Mouse (Mus musculus): Measurements from ENCODE around the gene Rin3.

The Rin3 gene

GRCm38 (mm10) chr12:102303867-102304266 is 21.0 kb downstream of the Rin3 start:
- DNase-seq: no peak

GRCm38 (mm10) chr12:102305069-102305836 is 22.4 kb downstream of the Rin3 start:
- peak; percentile 65 for DNase-seq

DNA sequence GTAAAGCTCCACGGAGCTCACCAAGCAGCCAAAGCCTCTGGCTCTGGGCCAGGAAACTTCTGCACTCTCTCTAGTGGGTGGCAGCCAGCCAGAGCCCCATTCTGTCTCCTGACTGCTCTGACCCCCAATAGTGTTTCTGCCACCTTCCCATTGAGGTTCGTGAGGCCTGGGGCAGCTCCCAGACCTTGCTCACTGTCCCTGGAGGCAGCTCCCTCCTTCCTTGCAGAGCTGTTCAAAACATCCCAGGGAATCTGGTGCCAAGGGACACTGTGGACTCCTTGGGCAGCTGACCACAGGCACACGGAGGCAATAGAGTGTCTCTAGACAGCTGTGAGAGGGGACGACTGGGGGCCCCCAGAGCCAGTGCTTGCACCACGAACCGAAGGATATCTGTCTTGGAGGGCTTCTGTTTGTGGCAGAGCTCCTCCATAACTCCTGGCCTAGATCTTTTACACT is 25.2 kb downstream of the Rin3 start:
- DNase-seq: no peak

DNA sequence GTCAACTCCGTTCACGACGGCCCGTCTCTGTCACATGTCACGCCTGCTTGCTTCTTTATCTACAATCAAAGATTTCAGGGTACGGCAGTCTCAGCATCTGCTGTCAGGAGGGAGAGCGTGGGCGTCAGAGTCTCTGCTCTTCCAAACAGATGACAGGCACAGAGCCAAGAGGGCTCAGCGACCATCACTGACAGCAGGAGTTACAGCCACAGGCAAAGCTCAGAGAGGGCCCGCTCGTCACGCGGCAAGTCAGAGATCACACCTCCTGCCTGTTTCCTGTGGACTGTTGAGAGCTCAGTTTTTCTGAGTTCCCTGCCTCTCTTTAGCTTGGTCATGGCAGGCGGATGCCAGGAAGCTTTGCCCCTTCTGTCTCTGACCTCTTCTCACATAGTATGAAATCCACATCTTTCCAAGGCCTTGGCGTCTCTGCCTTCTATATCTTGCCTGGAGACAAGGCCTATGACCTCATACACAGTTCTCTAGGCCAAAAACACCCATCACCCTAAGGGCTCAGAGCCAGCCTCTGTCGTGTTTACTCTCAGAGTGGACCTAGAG is 25.7 kb downstream of the Rin3 start:
- no peak for DNase-seq

- no peak for DNase-seq
Observed at GRCm38 (mm10) chr12:102309099-102309799, 26.4 kb downstream of the Rin3 start.

- DNase-seq: no peak
Observed at GRCm38 (mm10) chr12:102309800-102310195, 26.9 kb downstream of the Rin3 start.

DNA sequence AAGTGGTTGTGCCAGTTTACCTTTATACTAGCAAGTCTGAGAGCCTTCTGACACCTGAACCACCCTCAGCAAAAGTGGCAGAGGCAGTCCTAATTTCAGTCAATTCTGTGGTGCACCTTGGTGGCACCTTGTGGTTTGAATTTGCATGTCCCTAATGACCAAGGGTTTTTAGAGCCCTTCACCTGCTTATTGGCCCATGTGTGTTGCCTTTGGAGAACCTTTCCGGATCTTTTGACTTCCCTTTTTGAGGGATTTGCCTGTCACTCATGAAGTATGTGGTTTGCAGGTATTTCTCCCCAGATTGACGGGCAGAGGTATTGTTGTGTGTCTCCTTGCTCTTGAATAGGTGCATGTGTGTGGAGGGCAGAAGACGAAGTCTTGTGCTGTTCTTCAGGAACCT is 27.4 kb downstream of the Rin3 start:
- DNase-seq: no peak

DNA sequence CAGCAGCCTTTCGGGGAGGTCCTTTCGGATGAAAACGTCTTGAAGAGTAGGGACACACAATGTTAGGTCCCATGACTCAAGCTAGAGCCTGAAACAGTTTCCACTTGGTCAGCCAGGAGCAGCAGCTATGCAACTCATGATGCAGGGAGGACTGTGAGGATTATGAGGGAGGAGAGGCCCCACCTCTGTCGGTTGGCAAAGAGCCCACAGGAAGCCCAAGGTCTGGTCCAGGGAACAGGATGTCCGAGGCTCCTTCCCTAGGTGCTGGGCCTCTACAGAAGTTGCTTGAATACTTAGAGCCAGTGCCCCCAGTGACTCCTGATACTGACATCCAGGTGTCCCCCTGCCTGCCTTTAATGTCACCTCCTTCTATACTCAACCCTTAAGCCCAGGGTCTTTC is 28.6 kb downstream of the Rin3 start:
- DNase-seq: no peak

- DNase-seq: no peak
Observed at GRCm38 (mm10) chr12:102319150-102319549, 36.3 kb downstream of the Rin3 start.

DNA sequence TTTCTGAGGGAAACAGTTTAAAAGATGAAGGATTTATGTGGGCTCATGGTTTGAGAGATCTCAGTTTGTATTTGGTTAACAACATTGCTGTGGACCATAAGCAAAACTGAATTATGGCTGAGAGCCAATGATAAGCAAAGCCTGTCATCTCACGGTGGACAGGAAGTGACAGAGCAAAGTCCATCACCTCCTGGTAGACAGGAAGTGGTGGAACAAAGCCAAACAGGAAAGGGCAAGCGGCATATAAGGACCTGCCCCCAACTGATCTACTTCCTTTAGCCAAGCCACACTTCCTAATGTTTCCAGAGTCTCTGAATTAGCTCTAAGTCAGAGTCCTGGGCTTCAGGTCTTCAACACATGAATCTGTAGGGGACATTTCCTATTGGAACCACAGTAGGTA is 37.1 kb downstream of the Rin3 start:
- no peak for DNase-seq

DNA sequence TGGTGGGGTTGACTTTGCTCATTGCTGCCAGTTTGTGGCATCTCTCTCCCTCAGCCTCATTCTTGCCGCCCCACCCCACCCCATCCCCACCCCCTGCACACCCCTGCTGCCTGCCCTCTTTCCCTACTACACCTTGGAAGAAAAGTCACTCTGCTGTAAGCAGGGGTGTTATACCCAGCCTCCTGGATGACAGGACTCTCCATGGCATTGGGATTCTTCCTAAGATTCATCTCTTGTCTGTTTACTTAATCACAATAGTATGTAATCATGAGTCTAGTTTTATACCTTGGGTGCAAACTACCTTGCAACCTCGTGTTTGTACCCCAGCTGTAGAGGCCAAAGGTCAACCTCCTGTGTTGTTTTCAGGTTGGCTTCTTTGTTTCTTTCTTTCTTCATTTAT is 37.5 kb downstream of the Rin3 start:
- no peak for DNase-seq

DNA sequence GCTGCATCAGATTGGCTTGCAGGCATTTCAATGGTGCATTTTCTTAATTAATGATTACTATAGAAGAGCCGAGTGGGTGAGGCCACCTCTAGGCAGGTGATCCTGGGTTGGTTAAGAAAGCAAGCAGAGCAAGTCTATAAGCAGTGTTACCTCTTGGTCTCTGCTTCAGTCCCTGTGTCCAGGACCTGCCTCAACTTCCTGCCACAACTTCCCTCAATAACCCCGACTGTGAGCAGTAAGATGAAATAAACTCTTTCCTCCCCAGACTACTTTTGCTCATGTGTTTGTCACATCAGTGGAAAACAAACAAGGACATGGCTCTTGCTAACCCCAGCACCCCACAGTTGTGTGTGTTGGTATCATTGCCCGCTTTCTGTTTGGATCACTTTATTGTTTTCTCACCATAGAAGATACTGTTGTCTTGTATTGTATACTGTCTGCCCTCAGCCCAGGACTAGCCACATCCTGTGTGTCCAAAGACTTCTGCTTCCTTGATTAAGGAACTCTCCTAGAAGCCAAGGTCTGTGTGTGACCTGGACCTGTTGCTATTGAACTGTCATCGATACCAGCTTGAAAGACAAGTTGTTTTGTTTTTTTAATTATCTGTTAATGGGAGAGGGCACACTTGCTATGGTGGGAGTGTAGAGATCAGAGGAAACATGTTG is 38.3 kb downstream of the Rin3 start:
- no peak for DNase-seq

DNA sequence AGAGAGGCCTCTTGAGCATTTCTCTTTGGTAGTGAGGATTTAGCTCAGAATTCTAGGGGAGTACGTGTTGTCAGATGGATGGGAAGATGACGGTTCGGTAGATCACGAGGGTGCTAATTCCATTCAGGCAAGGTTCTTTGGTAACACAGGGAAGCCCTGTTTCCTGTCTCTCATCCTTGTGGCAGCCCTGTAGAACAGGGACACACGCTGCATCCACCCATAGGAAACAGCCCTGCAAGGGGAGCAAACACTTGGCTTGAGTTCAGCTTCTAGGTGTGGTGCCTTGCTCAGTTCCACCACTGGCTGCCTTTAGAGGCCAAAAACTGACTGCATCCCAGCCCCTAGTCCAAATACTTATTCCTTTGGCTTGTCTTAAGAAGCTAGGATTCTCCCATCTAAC is 39.0 kb downstream of the Rin3 start:
- DNase-seq: no peak

- DNase-seq: no peak
Observed at GRCm38 (mm10) chr12:102323392-102323791, 40.5 kb downstream of the Rin3 start.

DNA sequence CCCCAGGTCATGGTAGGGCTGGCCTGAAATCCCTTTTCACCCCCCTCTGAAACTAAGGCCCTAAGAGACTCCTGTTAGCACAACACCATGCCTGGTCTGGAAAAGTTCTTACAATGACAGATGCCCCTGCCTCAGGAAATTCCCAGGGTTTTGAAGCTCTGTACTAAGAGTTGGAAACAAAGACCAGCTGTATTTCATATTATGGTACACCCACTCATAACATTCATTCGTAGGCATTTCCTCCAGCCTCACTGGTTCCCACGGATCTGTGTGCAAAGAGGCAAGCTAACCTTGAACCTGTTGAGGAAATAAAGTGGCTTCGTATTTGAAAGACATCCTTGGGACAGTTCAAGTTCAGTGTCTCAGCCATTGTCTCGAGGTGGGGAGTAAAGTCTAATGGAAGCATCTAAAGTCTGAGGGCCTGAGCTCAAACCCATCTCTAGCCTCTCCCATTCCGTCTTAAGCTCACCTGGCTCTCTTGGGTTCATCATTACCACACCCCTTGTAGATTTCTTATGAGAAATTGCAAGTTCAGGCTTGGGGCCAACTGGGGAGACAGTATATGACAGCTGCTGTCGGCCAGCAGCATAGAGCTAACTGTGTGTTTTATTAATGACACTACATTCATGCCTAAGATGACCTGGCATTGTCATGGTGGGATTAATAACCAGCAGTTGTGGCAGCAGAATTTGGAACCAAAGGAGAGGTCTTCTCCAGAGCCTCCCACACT is 41.5 kb downstream of the Rin3 start:
- no peak for DNase-seq

- no peak for DNase-seq
Observed at GRCm38 (mm10) chr12:102324886-102325220, 42.0 kb downstream of the Rin3 start.

GRCm38 (mm10) chr12:102326753-102327340 is 44.0 kb downstream of the Rin3 start:
- no peak for DNase-seq

DNA sequence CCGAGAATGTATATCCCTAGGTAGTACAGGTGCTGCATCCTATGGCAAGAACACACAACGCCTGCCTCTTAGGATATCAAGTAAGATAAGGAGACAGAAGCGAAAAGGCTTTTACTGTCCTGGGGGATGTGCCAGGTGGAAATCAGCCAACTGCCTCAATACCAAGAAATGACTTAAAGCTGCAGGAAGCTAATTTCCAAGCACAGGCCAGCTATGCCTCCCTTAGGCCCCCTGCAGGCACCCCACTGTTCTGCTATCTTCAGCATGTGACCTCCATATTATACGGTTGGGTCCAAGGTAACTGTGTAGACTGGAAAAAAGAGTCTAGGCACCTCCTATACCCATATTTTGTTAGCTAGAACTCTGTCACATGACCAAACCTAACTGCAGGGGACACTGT is 44.7 kb downstream of the Rin3 start:
- no peak for DNase-seq

- DNase-seq: no peak
Observed at GRCm38 (mm10) chr12:102328090-102328489, 45.2 kb downstream of the Rin3 start.

GRCm38 (mm10) chr12:102330188-102330587 is 47.3 kb downstream of the Rin3 start:
- DNase-seq: no peak

DNA sequence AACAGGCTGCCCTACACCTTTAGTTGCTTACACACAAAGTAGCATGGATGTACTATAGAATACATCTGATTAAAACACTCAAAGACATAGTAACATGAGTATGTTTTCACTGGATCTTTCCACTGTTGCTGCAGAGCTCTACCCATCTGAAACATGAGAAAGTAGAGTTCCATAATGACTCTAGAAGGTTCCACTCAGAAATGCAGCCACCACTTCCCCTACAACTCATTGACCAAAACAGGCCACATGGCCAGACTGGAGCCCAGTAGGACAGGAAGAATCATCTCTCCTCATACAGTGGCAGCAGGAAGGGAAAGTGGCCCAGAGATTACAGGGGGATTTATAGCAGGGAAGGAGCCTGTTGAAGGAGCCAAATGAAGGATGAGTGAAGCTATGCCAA is 47.9 kb downstream of the Rin3 start:
- no peak for DNase-seq

- no peak for DNase-seq
Observed at GRCm38 (mm10) chr12:102333101-102333500, 50.3 kb downstream of the Rin3 start.

DNA sequence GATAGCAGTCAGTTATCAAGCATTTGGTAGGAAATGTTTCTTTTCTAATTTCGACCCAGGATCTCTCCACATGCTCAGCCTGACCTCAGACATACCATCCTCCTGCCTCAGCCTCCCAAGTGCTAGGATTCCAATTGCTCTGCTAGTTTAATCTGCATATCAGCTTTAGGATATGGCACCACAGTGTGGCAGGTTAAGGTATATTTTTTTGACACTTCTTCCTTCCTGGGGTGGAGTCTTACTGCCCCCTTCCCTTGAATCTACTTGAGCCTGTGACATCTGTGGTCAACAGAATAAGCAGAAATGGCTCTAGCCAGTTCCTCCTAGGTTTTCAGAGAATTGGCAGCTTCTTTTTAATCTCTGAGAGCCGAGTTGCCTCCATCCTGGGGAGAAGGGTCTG is 56.2 kb downstream of the Rin3 start:
- DNase-seq: no peak

Data from cerebellum, adult 9-11 months (tissue).